Mouse (Mus musculus) forebrain, embryonic 16.5 days (tissue): ENCODE data around the gene 1700029P11Rik. TPM values are rescaled to one million over a fixed set of nuclear protein-coding genes. Genes with fewer than 3 reads are reported as not detected.

Source experiments
- ATAC-seq: fragments of 200-750 bp; cut with Nextera tagmentation; 2 replicates; pipeline ENCODE4 v1.8.0; 2017; ENCODE audit warnings: mild to moderate bottlenecking, moderate library complexity
- H3K27ac ChIP-seq: fragments of 300-500 bp; sonication (generic); 2 replicates; pipeline ENCODE4 v1.5.1; 2014; ENCODE audit warnings: low read length, control low read depth
- H3K27me3 ChIP-seq: fragments of 300-500 bp; sonication (generic); replicated peaks from 2 replicates; pipeline ENCODE4 v1.6.1; 2014; ENCODE audit warnings: low read length; ENCODE audit not compliant: control insufficient read depth, insufficient read depth
- H3K36me3 ChIP-seq: fragments of 300-500 bp; sonication (generic); 2 replicates; pipeline ENCODE4 v1.6.1; 2014; ENCODE audit not compliant: control insufficient read depth, insufficient read depth
- H3K4me1 ChIP-seq: fragments of 300-500 bp; sonication (generic); replicated peaks from 2 replicates; pipeline ENCODE4 v1.6.1; 2014; ENCODE audit warnings: low read length; ENCODE audit not compliant: control insufficient read depth, insufficient read depth
- H3K4me2 ChIP-seq: fragments of 300-500 bp; sonication (generic); 2 replicates; pipeline ENCODE4 v1.6.1; 2014; ENCODE audit warnings: mild to moderate bottlenecking, low read length, control low read depth
- H3K4me3 ChIP-seq: fragments of 300-500 bp; sonication (generic); replicated peaks from 2 replicates; pipeline ENCODE4 v1.5.1; 2014; ENCODE audit warnings: mild to moderate bottlenecking, low read length, control low read depth
- H3K9ac ChIP-seq: fragments of 300-500 bp; sonication (generic); replicated peaks from 2 replicates; pipeline ENCODE4 v1.6.1; 2014; ENCODE audit warnings: low read depth, low read length, control low read depth
- H3K9me3 ChIP-seq: fragments of 300-500 bp; sonication (generic); 2 replicates; pipeline ENCODE4 v1.6.1; 2016; ENCODE audit warnings: low read length; ENCODE audit not compliant: control insufficient read depth
- WGBS: fragments of 180-500 bp; shearing (Covaris S2); extraction: QIAGEN DNeasy Blood & Tissue Kit; methylation state at CpG from one replicate; pipeline ENCODE4 v1.1.7; 2014; 5-methylcytosine and 5-hydroxymethylcytosine counted together
- polyA plus RNA-seq: library from polyadenylated mRNA; unstranded; fragments of >200 nt; fragmentation: Nextera tagmentation; extraction: Ambion mirVana; gene quantifications from 2 replicates; pipeline ENCODE4 v1.2.1, GENCODE M21; 2015

1700029P11Rik gene
- polyA plus RNA-seq, 1 experiment from 2014 or later: not detected

DNA sequence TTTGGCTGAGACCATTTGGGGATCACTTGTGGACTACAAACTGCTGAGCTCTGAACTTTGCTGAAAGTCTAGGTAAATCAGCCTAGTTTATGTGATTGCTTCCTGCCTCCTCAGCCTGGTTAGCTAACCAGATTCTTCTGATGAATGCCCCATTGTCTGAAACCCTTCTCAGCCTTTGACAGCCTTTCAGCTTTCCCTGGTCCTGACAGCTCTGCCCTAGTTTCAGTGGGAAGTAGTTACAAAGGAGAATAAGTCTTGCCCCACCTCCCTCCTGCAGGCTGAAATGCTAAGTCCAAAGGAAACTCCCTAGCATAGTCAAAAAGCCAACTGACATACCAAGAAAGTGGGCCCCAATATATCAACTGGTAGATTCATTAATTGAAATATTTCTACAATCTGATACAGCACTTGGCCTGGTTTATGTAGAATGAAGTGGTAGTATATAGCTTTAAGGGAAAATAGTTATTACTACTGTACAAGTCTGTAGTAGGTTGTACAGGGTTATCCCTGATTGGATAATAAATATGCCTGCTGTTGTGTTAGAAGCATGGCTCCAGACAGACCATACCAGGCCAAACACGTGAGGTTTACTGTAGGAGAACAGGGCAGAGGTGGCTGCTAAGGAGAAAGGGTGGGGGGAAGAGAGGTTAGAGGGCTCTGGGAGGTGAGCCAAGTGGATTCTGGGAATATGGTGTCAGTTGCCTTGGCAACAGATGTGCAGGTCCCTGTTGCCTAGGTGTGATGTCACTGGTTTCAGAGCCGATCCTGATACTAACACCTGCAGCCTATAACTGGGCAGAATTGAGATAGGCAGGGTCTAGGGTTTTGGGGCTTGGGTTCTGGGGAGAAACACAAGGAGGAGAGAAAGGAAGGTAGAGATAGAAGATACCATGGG lies 5.2 kb downstream of the 1700029P11Rik start:
- Histone ChIP-seq H3K4me2 (no peak overlapping the region), H3K27ac (no peak overlapping the region; the same call in 1 of the 2 replicates), H3K36me3 (no peaks in the 10 kb centered on the region), H3K4me1 (peaks cover 6% of the 10 kb centered on the region; the same call in 1 of the 2 replicates), H3K9ac (no peak overlapping the region), H3K27me3 (no peaks in the 10 kb centered on the region), H3K4me3 (no peak overlapping the region), H3K9me3 (no peaks in the 10 kb centered on the region)
- WGBS: 22% methylated on average over 2 of the region's 2 CpGs
- ATAC-seq: peak; percentile 18; the same call in 1 of the 2 replicates

DNA sequence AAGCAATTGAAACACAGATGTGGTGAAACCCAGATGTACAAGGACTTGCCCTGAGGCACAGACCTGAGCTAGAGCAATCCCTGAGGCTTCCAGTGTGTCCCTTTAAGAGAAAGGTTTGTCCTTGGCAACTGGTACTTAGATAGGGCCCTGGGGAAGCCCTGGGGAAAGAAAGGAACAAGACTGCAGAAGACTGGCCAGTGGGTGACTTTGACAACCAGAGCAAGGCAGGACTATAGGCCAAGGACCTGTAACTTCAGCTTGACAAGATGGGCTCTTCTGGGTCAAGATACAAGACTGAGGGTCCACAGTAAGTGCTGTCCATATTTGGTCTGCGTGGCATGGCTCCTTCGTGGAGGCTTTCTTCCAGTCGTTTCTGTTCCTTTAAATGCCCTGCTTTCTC lies 7.3 kb downstream of the 1700029P11Rik start, which contains the start of gene Xrcc6:
Gene Xrcc6 (plus strand): TSS at position 190 of the 400 bp plus-strand sequence.
- Histone ChIP-seq H3K9me3 (no peaks in the 10 kb centered on the region), H3K27me3 (no peaks in the 10 kb centered on the region), H3K9ac (no peak within 1 kb of the TSS), H3K4me1 (peaks cover 6% of the 10 kb centered on the region; the same call in 1 of the 2 replicates), H3K4me2 (no peak within 1 kb of the TSS), H3K27ac (no peak within 1 kb of the TSS), H3K36me3 (no peaks in the 10 kb centered on the region), H3K4me3 (no peak within 1 kb of the TSS)
- 81% methylated on average over 3 of the region's 3 CpGs for WGBS
- ATAC-seq: no peak

DNA sequence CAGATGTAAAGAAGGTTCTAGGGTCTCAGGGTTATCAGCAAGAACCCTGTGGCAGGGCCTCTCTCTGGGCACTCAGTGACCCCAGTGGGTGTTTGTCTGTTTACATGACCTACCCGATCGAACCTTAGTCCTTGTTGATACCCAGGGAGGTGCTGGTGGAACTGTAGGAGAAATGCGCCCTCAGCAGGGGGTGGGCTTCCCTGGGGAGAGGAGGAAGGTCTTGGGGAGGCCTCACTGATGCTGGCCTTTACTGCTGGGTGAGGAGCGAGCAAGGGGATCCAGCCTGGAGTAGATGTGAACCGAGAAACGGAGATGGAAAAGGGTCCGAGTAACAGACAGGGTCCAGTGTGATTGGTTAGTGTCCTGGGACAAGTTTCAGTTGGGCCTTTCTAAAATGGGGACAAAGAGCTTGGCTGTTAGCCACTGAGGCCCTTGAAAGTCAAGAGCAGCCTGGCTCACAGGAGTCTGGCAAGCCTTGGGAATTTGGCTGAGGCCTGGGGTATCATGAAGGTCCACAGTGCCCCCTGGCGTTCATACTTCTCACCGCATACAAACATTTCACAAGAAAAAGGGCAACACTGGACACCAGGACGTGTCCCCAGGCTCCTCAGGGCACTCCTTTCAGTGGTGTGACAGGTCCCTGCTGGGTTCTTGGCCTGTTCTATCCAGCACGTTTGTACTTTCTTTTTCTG lies 9.2 kb downstream of the 1700029P11Rik start:
- Histone ChIP-seq H3K9me3 (no peaks in the 10 kb centered on the region), H3K27ac (peak overlapping the region; percentile 19; the same call in 1 of the 2 replicates), H3K36me3 (no peaks in the 10 kb centered on the region), H3K27me3 (no peaks in the 10 kb centered on the region), H3K4me3 (no peak overlapping the region), H3K9ac (no peak overlapping the region), H3K4me1 (peaks cover 6% of the 10 kb centered on the region; the same call in 1 of the 2 replicates), H3K4me2 (no peak overlapping the region)
- ATAC-seq: peak; percentile 67
- WGBS: 32% methylated on average over 11 of the region's 11 CpGs

DNA sequence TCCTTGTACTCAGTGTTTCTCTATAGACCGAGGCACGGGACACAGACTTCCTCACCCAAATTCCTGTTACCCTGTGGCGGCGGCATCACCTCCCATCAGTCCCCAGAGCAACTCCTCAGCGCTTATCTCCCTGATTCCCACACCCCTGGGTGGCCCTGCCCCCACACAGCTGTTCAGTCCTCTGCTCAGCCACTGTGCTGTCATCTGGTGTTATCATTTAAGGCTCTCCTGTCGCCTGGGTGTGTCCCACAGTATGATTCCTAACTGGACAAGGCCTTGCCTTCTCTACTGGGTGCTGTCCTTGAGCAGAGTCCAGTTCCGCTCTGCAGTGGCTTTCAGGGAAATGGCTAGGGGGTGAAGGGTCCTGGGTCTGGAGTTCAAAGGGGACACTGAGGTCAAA lies 10.2 kb downstream of the 1700029P11Rik start:
- peaks cover 4% of the 10 kb centered on the region; the same call in 1 of the 2 replicates for H3K36me3 ChIP-seq
- no peak overlapping the region for H3K4me3 ChIP-seq
- H3K27me3 ChIP-seq: no peaks in the 10 kb centered on the region
- peaks cover 6% of the 10 kb centered on the region; the same call in 1 of the 2 replicates for H3K4me1 ChIP-seq
- 65% methylated on average over 7 of the region's 7 CpGs for WGBS
- no peaks in the 10 kb centered on the region for H3K9me3 ChIP-seq
- no peak for ATAC-seq
- no peak overlapping the region for H3K9ac ChIP-seq
- no peak overlapping the region for H3K27ac ChIP-seq
- H3K4me2 ChIP-seq: no peak overlapping the region

DNA sequence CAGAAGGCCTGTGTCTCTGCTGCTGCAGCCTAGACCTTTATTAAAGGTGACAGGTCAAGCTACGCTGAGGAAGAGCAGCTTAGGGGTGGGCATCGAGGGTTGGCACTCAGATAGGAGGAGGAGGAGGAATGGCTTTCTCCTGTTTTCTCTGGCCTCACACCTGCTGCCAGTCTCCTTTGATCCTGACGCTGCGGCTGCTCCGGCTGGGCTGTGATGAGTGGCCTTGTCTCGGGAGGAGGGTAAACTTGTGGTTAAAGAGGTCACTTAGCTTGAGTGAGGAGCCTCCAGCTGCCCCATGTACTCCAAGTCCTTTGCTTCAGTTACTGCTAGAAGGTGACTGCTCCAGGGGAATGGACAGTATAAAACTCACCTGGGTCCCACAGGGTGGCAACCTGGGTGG lies 13.7 kb downstream of the 1700029P11Rik start:
- 93% methylated on average over 6 of the region's 6 CpGs for WGBS
- Histone ChIP-seq H3K27ac (no peak overlapping the region), H3K4me2 (no peak overlapping the region), H3K9me3 (no peaks in the 10 kb centered on the region), H3K27me3 (no peaks in the 10 kb centered on the region), H3K4me1 (0 out of 2 replicates have a peak, but pooled peaks cover 3% of the 10 kb centered on the region), H3K9ac (no peak overlapping the region), H3K36me3 (peaks cover 10% of the 10 kb centered on the region; the same call in 1 of the 2 replicates), H3K4me3 (no peak overlapping the region)
- ATAC-seq: no peak

DNA sequence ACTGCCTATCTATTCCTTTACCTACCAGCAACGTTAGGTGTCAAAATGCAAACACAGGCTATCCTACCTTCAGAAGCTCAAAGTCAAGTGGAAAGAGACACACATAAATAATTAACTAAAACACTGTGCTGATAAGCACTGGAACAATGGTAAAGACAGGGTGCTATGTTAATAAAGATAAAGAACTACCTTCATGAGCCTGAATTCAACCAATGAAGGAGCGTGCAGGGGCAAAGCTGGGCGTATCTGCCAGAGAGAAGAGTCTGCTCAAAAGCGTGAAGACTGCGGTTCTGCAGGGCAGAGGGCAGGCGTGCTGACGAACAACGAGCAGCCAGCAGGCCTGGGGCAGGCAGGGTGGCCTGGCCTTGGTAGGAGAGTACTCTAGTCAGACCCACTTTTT lies 23.9 kb downstream of the 1700029P11Rik start:
- Histone ChIP-seq H3K4me3 (no peak overlapping the region), H3K9ac (no peak overlapping the region), H3K9me3 (no peaks in the 10 kb centered on the region), H3K27me3 (no peaks in the 10 kb centered on the region), H3K4me1 (no peaks in the 10 kb centered on the region), H3K27ac (no peak overlapping the region), H3K36me3 (0 out of 2 replicates have a peak, but pooled peaks cover 2% of the 10 kb centered on the region), H3K4me2 (no peak overlapping the region)
- no peak for ATAC-seq
- WGBS: 92% methylated on average over 8 of the region's 8 CpGs

DNA sequence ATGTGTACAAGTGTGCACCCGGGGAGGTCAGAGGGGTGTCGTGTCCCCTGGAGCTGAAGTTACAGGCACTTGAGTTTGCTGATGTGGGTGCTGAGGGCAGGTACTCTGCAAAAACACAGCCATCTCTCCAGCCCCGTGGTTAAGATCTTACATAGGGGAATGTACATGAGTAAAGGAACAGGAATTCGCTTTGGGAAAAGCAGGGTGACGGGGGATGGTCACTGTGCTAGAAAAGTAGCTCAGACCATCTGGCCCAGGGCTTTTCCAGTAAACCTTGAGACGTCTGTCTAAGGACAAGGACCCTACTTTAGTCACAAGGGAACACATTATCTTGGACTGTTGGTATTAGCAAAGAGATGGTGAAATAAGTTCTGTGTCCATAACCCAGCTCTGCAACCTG lies 31.6 kb downstream of the 1700029P11Rik start:
- Histone ChIP-seq H3K27ac (no peak overlapping the region), H3K4me3 (no peak overlapping the region), H3K4me2 (no peak overlapping the region), H3K36me3 (no peaks in the 10 kb centered on the region), H3K9me3 (no peaks in the 10 kb centered on the region), H3K27me3 (no peaks in the 10 kb centered on the region), H3K9ac (no peak overlapping the region), H3K4me1 (peaks cover 20% of the 10 kb centered on the region)
- WGBS: 91% methylated on average over 6 of the region's 6 CpGs
- no peak for ATAC-seq

DNA sequence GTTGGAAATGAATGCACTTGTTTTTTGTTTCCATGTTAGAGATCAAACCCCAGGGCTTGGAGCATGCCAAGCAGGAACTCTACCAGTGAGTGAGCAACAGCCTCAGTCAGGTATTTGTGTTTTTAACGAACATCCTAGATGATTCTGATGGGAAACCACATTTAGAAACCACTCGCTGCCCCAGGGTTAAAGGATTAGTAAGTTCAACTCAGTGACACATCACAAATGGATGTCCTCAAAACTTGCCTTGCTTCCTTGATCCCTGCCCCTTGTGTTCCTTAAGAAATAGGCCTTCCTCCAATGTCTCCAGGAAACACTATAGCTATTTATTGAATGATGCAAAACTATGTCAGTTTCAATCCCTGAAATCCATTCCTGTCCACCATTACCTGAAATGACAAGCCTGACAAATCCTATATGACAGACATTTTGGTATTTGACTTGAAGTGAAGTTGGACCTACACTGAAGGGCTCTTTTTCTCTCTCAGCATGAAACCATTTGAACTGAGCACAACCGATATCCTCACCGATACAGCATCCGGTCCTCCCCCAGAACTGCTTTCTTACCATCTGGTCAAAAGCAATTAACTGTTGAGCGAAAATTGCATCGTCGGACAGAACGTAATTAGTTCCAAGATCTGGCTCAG lies 34.5 kb downstream of the 1700029P11Rik start:
- H3K4me1 ChIP-seq: peaks cover 25% of the 10 kb centered on the region
- no peak overlapping the region for H3K27ac ChIP-seq
- H3K9me3 ChIP-seq: no peaks in the 10 kb centered on the region
- H3K36me3 ChIP-seq: no peaks in the 10 kb centered on the region
- no peaks in the 10 kb centered on the region for H3K27me3 ChIP-seq
- peak overlapping the region; percentile 68 for H3K9ac ChIP-seq
- 13% methylated on average over 9 of the region's 9 CpGs for WGBS
- H3K4me2 ChIP-seq: peak overlapping the region; percentile 74
- peak overlapping the region; percentile 54 for H3K4me3 ChIP-seq
- no peak for ATAC-seq
